Mouse (Mus musculus) stomach, postnatal 0 days (tissue): ENCODE data around the gene Kat6b.

ENCODE experiments used
- CTCF ChIP-seq: IDR thresholded peaks from 2 replicates; pipeline ENCODE4 v1.5.1; 2016; ENCODE audit warnings: antibody characterized with exemption, low read depth, mild to moderate bottlenecking, moderate library complexity
- EP300 ChIP-seq: optimal IDR thresholded peaks from 2 replicates; pipeline ENCODE3; 2016; ENCODE audit warnings: antibody characterized with exemption

- TF ChIP-seq CTCF, result no peak
- no peak for TF ChIP-seq EP300
Observed at GRCm38 (mm10) chr14:21705462-21705861, 224.2 kb downstream of the Kat6b start.
